Mouse (Mus musculus): ENCODE results near the gene Ssh1. TPM values are rescaled to one million over a fixed set of nuclear protein-coding genes. Genes with fewer than 3 reads are reported as not detected.

Gene Ssh1
- total RNA-seq, 4 experiments from 2014 or later, result 25.6 to 29.5 (median 27.1) TPM

- DNase-seq (ENCODE audit: low spot score in 2 of 2), result no peak
Observed at GRCm38 (mm10) chr5:113932310-113932709, 61.4 kb downstream of the Ssh1 start.

- no peak for DNase-seq (ENCODE audit: low spot score in 2 of 2)
Observed at GRCm38 (mm10) chr5:113930648-113931609, 62.8 kb downstream of the Ssh1 start.

GRCm38 (mm10) chr5:113929950-113930647 is 63.6 kb downstream of the Ssh1 start:
- DNase-seq (ENCODE audit: low spot score in 2 of 2), result no peak

- no peak for DNase-seq (ENCODE audit: low spot score in 2 of 2)
Observed at GRCm38 (mm10) chr5:113929526-113929925, 64.2 kb downstream of the Ssh1 start.

GRCm38 (mm10) chr5:113924608-113925007 is 69.1 kb downstream of the Ssh1 start:
- DNase-seq (ENCODE audit: low spot score in 2 of 2), result no peak

GRCm38 (mm10) chr5:113921310-113922166 is 72.2 kb downstream of the Ssh1 start:
- no peak for DNase-seq (ENCODE audit: low spot score in 2 of 2)

- DNase-seq (ENCODE audit: low spot score in 2 of 2), result no peak
Observed at GRCm38 (mm10) chr5:113919060-113919459, 74.6 kb downstream of the Ssh1 start.

- no peak for DNase-seq (ENCODE audit: low spot score in 2 of 2)
Observed at GRCm38 (mm10) chr5:113918654-113919053, 75.0 kb downstream of the Ssh1 start.

GRCm38 (mm10) chr5:113910705-113911104 is 83.0 kb downstream of the Ssh1 start:
- no peak for DNase-seq (ENCODE audit: low spot score in 2 of 2)

GRCm38 (mm10) chr5:113910065-113910701 is 83.5 kb downstream of the Ssh1 start:
- DNase-seq (ENCODE audit: low spot score in 2 of 2), result peak in 1 of 2 experiments; percentile 43

GRCm38 (mm10) chr5:113908592-113909441 is 84.9 kb downstream of the Ssh1 start, which contains the start of gene Coro1c:
TSS of gene Coro1c (minus strand) at chr5:113908758.
- peak; percentile 96 to 97 for DNase-seq (ENCODE audit: low spot score in 2 of 2)

GRCm38 (mm10) chr5:113907786-113908567 is 85.7 kb downstream of the Ssh1 start:
- peak in 1 of 2 experiments; percentile 41 for DNase-seq (ENCODE audit: low spot score in 2 of 2)

- DNase-seq (ENCODE audit: low spot score in 2 of 2), result no peak
Observed at GRCm38 (mm10) chr5:113906958-113907735, 86.5 kb downstream of the Ssh1 start.

GRCm38 (mm10) chr5:113904987-113905386 is 88.7 kb downstream of the Ssh1 start:
- no peak for DNase-seq (ENCODE audit: low spot score in 2 of 2)

GRCm38 (mm10) chr5:113902983-113903382 is 90.7 kb downstream of the Ssh1 start:
- DNase-seq (ENCODE audit: low spot score in 2 of 2), result no peak

GRCm38 (mm10) chr5:113902017-113902416 is 91.7 kb downstream of the Ssh1 start:
- DNase-seq (ENCODE audit: low spot score in 2 of 2), result no peak

- DNase-seq (ENCODE audit: low spot score in 2 of 2), result peak in 1 of 2 experiments; percentile 58
Observed at GRCm38 (mm10) chr5:113901074-113901571, 92.6 kb downstream of the Ssh1 start.

- no peak for DNase-seq (ENCODE audit: low spot score in 2 of 2)
Observed at GRCm38 (mm10) chr5:113899543-113899942, 94.2 kb downstream of the Ssh1 start.
